Mouse (Mus musculus) cerebellum, adult 9-10 months (tissue): Measurements from ENCODE around the gene Rab8b.
"Not testable (repeated sequence)": the region's sequence is repeated elsewhere in the genome, so short reads cannot be mapped to it uniquely, and the experiment has no call there.

Experiments
- DNase-seq: peaks from one replicate; pipeline ENCODE4 v3.0.0; 2022

Gene Rab8b

GRCm38 (mm10) chr9:66915869-66916785 is 3.4 kb downstream of the Rab8b start:
- no peak for DNase-seq

- no peak for DNase-seq
Measured at GRCm38 (mm10) chr9:66915401-66915800, 4.1 kb downstream of the Rab8b start.

GRCm38 (mm10) chr9:66914540-66914939 is 4.9 kb downstream of the Rab8b start:
- no peak for DNase-seq

DNA sequence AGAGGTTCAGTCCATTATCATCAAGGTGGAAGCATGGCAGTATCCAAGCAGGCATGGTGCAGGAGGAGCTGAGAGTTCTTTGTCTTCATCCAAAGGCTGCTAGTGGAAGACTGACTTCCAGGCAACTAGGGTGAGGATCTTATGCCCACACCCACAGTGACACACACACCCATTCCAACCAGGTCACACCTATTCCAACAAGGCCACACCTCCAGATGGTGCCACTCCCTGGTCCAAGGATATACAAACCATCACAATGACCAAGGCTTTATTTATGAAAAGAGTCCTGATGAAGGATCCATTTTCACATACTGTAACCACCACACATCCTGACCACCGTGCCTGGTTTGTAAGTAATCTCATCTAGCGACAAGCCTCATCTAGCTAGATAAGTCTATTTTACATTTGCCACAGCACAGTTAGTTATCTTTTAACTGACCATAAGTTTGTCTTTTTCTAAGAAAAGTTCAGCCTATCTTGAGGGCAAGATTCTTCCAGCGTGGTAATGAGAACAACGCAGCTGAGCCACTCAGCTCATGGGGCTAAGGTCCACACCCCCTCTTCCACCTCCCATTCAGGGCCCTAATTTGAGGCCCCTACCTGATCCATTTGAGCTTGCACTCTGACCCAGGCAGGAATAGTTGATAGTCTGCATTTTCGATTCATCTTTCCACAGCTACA is 6.1 kb downstream of the Rab8b start:
- not testable (repeated sequence) for DNase-seq

- DNase-seq: no peak
Measured at GRCm38 (mm10) chr9:66912304-66912703, 7.2 kb downstream of the Rab8b start.

DNA sequence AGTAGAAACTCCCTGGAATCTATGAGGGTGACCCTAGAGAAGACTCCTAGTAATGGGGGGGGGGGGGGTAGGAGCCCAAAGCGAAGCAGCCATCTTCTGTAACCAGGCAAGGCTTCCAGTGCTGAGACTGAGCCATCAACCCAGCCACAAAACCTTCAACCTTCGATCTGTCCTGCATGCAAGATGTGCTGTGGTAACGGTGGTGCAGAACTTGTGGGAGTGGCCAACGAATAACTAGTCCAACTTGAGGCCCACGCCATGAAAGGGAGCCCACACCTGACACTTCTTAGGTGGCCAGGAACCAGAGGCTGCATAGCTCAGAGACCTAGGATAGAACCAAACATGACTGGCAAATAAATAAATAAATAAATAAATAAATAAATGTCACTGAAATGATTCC is 8.8 kb downstream of the Rab8b start:
- no peak for DNase-seq

GRCm38 (mm10) chr9:66909922-66910321 is 9.6 kb downstream of the Rab8b start:
- DNase-seq: no peak

- DNase-seq: no peak
Measured at GRCm38 (mm10) chr9:66907746-66908397, 11.6 kb downstream of the Rab8b start.

DNA sequence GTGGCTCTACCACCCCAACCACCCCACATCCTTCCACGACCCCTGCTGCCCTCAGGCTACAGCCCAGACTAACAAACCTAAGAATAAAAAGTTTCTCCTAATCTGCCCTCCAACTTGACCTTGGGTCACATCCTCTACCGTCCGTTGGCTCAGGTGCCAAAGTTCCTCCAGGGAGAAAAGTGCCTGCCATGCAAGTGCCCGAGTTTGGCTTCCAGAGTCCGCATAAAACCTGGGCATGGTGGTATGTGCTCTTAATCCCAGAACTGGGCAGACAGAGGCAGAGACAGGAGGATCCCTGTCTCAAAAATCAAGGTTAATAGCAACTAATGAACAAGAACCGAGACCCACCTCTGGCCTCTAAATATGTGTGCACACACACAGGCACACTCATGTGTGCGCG is 12.4 kb downstream of the Rab8b start:
- no peak for DNase-seq

DNA sequence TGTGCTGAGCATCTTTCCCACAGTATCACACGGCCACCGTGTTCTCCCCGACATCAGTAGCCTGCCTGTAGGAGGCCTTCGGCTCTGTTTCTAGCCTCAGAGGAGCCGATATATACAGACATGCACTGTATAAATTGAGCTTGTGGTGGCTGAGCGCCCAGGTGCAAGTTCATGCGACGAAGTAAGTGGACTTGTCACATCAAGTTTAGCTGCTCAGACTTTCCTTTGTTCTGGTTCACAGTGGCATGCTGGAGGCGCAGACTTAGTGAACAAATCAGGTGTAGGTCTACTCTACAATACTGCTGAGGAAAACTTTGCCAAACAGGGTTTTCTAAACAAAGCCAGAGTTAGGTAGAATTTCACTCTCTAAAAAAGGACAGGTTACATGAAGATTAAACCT is 13.5 kb downstream of the Rab8b start:
- DNase-seq: no peak

DNA sequence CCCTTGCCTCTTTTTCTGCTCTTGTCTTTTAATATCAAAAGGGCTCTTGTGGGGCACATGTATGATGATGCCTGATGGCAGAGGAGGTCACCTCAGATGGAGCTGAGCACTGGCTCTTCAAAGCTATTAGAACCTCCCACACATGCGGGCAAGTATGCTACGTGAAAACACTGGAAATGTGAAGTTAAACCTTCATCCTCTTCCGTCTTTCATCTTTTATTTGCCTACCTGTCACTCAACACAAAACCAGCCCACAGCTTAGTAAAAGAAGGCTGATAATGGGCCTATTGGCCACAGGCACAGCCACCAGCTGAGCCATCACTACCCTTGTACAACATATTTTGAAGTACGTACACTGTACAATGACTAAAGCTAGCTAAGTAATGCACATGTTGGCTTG is 20.0 kb downstream of the Rab8b start:
- no peak for DNase-seq

- DNase-seq: no peak
Measured at GRCm38 (mm10) chr9:66899072-66899471, 20.4 kb downstream of the Rab8b start.

GRCm38 (mm10) chr9:66897851-66898250 is 21.6 kb downstream of the Rab8b start:
- no peak for DNase-seq

GRCm38 (mm10) chr9:66896951-66897350 is 22.5 kb downstream of the Rab8b start:
- no peak for DNase-seq

GRCm38 (mm10) chr9:66895995-66896394 is 23.5 kb downstream of the Rab8b start:
- no peak for DNase-seq

DNA sequence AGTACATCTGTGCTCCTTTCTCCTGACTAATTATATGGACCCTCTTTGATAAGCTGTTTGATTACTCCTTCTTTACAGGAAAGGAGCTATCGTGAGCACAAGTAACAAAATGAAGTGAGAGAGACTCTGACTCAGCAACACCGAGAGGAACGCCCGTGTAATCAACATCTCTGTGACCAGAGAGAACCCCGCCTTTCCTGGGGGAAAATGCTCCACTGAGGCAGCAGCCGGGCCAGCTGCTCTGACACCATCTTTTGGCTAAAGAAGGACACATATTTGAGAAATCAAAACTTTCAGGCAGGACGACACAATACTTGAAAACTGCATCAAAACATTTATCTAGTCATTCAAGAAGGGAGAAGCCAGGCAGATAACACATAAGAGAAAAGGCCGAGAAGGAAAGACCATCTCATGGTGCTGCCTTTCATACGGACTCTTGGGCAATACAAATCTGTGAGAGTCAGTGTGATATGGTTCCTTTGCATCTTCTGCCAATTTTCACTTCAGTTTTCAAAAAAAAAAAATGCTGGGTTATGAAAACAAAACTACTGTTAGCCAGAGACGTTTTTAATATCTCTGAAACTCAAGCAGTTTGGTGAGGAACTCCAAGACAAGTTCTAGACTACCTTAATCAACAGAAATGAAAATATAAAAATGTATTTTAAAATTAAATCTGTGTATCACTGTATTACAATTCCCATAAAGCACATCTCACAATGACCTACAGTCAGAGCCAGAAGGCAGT is 24.3 kb downstream of the Rab8b start:
- no peak for DNase-seq

- DNase-seq: no peak
Measured at GRCm38 (mm10) chr9:66894421-66894820, 25.1 kb downstream of the Rab8b start.

GRCm38 (mm10) chr9:66892456-66892855 is 27.0 kb downstream of the Rab8b start:
- not testable (repeated sequence) for DNase-seq

GRCm38 (mm10) chr9:66887960-66888610 is 31.4 kb downstream of the Rab8b start:
- DNase-seq: no peak

- DNase-seq: no peak
Measured at GRCm38 (mm10) chr9:66887301-66887902, 32.1 kb downstream of the Rab8b start.

DNA sequence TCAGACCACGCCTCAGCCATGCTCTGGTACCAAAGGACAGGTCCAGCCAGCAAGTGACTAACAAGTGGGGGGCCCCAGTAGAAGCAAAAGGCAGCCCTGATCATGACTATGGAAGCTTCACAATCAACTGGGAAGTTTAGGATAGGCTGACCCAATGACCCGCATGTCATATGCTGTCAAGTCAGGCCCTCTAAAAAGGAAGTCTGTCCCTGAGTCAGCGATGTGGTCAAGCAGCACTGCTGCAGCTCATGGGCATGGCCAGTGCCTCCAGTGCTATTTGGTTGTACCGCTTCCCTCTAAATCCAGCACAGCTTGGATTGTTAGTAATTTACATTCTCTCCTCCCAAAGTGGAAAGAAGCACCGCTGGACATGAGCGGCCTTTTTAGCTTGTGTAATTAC is 32.7 kb downstream of the Rab8b start:
- DNase-seq: no peak

GRCm38 (mm10) chr9:66886366-66886765 is 33.1 kb downstream of the Rab8b start:
- DNase-seq: no peak
